Comparison of ENCODE assay signal across 8 mouse cellular contexts in the genomic region with DNA sequence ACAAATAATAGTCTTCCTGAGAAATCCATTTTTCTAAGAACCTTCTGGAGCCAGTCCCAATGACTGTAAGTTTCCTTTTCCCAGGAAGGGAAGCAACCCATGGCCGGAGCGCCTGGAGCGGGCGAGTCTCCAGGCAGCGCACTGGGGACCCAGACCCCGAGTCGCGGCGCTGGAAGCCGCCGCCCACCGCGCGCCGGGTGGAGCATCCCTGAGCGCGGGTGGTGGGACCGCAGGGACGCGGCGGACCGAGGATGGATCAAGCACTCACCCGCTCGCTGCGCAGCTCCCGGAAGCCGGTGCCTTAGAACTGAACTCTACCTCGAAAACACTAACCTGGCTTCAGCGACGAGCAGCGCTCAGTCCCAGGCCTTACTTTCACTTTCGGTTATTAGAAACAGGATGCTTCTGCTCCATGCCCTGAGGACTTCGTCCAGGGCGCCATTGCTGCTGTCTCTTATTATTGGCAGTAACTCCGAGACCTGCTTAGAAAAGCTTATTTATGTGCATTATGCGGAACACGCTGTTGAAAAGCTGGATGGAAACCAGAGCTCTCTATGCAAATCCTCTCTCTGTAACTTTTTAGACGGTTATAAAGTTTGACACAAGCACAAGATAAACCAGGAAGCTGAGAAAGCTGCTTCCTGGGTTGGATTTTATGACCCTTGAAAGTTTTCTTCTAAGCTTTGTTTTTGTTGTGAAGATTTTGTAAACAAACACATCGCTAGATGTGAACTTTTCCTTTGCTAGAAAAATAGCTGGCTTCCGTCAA. TPM values are rescaled to one million over a fixed set of nuclear protein-coding genes. Genes with fewer than 3 reads are reported as not detected.
DNase-seq lines count a peak whose midpoint lies in the region; ATAC-seq lines count a peak whose summit lies in the region.

No protein-coding gene starts in this region.

- peak; percentile 83 for ATAC-seq in megakaryocyte-erythroid progenitor cell, adult 5-6 weeks (replicated peaks; ENCODE audit: low FRiP score, low TSS enrichment, poor library complexity, severe bottlenecking)

- DNase-seq in layer of hippocampus, adult 11-12 months (ENCODE audit: low spot score) = peak; percentile 13
- no peak for DNase-seq in layer of hippocampus, adult 9-11 months
- DNase-seq in cerebellum, postnatal 14 days = peak; percentile 37 to 51
- DNase-seq in gastrocnemius, postnatal 14 days = peak; percentile 56
- peak; percentile 92 for DNase-seq in induced T-regulatory cell, adult 2 months (ENCODE audit: low read depth)
- peak; percentile 14 to 19 for DNase-seq in left cerebral cortex, postnatal 36 days (ENCODE audit: low spot score in 2 of 2)
- DNase-seq in right cerebral cortex, postnatal 4 days = peak; percentile 23

- intact Hi-C loops in gastrocnemius, postnatal 14 days (cut with DNase I; ENCODE audit: low total_unique reads) = no loop called here
- intact Hi-C loops in left cerebral cortex, postnatal 36 days (cut with DNase I) = loop anchor here (2.0 kb wide), 1 partner anchor 100 kb away; the partner anchor contains the start of gene Rif1

RNA-seq across cellular contexts. Expression of gene Nmi, which starts 0.5 kb away (rescaled TPM):
- 1 to 10 TPM; 3.4 to 4.3 TPM for total RNA-seq in gastrocnemius, postnatal 14 days (2021)
- total RNA-seq in left cerebral cortex, postnatal 36 days (2021) = 1 to 10 TPM; 1.4 to 2.2 TPM
- total RNA-seq in megakaryocyte-erythroid progenitor cell, adult 5-6 weeks (2014; fragmentation: Nextera tagmentation) = 27.6 and 40.1 TPM in 2 replicates
- total RNA-seq in megakaryocyte-erythroid progenitor cell, adult 5-6 weeks (2017) = 39.1 and 102 TPM in 2 replicates

RNA-seq across cellular contexts. Expression of gene Rbm43, which starts 37.9 kb away (rescaled TPM):
- total RNA-seq in gastrocnemius, postnatal 14 days (2021) = 1 to 10 TPM; 2.4 to 2.6 TPM
- total RNA-seq in left cerebral cortex, postnatal 36 days (2021) = 10 to 100 TPM; 14.8 to 17.7 TPM
- 82.4 and 84.5 TPM in 2 replicates for total RNA-seq in megakaryocyte-erythroid progenitor cell, adult 5-6 weeks (2014; fragmentation: Nextera tagmentation)
- total RNA-seq in megakaryocyte-erythroid progenitor cell, adult 5-6 weeks (2017) = 56.6 and 63.1 TPM in 2 replicates

Comparison
In these comparisons a context has a peak if more than half of its experiments do, and no peak if none do; other contexts are left out.
1. RNA of gene Nmi, which starts 0.5 kb away (total RNA-seq): 27.6 to 102 TPM in megakaryocyte-erythroid progenitor cell, adult 5-6 weeks; 3.4 to 4.3 TPM in gastrocnemius, postnatal 14 days and 1.4 to 2.2 TPM in left cerebral cortex, postnatal 36 days; every median in the first group is over 4 times any median in the second.
2. RNA of gene Rbm43, which starts 37.9 kb away (total RNA-seq): 56.6 to 84.5 TPM in megakaryocyte-erythroid progenitor cell, adult 5-6 weeks and 14.8 to 17.7 TPM in left cerebral cortex, postnatal 36 days; 2.4 to 2.6 TPM in gastrocnemius, postnatal 14 days; every median in the first group is over 4 times any median in the second.